Mouse (Mus musculus): ENCODE data around the gene Optn.

Optn gene

GRCm38 (mm10) chr2:5061133-5061708 lies 2.6 kb downstream of the Optn start:
- DNase-seq (ENCODE audit: low spot score), result no peak

- DNase-seq (ENCODE audit: low spot score), result no peak
These were observed 3.9 kb downstream of the Optn start for GRCm38 (mm10) chr2:5059997-5060396.

DNA sequence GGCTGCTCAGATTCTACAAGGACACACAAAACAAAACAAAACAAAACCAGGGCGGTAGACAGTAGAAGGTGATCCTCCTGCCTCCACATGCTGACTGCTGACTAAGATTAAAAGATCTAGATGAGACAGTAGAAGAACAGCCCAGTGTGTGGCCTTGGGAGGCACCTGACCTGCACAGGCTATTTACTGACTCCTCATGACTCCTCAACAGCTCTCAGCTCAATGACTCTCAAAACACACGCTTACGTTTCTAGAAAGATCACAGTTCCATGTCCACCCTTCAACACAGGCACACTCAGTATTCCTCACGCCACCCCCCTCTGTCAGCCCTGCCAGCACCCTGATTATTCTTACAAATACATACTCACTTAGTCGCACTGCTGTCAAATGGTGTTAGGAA lies 5.4 kb downstream of the Optn start:
- no peak for DNase-seq (ENCODE audit: low spot score)

GRCm38 (mm10) chr2:5050562-5050961 lies 13.3 kb downstream of the Optn start:
- no peak for DNase-seq (ENCODE audit: low spot score)

- DNase-seq (ENCODE audit: low spot score), result no peak
These were observed 16.8 kb downstream of the Optn start for GRCm38 (mm10) chr2:5047016-5047415.

GRCm38 (mm10) chr2:5045269-5045965 lies 18.4 kb downstream of the Optn start:
- DNase-seq (ENCODE audit: low spot score), result no peak

DNA sequence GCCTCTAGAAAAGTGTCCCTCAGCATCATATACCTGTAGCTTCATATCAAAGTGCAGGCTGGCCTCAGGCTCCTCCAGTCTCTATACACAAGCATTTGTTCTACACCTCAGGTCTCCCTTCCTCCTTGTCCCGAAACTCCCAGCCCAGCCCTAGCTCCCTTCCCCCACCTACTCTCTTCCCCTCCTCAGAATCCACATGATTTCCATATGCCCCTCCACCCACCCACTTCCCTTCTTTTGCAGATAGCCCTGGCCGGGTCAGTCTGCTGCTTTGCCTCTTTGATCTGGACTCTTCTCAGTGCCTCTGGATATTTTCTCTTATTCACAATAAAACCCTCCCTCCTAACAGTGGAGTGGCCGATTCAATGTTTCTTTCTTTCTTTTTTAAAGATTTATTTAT lies 19.5 kb downstream of the Optn start:
- DNase-seq (ENCODE audit: low spot score), result no peak

DNA sequence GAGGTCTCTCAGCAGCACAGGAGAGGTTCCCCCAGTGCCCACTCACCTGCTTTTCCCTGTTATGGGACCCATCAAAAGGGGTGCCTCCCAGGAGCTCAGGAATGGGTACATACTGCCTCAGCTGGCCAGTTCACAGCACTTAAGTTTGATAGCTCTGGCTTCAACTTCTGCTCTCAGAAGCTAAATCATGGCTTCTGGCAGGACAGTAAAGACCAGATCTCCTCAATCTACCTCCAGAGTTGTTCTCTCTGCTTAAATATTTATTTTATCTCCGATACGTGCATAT lies 20.4 kb downstream of the Optn start:
- DNase-seq (ENCODE audit: low spot score), result no peak

GRCm38 (mm10) chr2:5042616-5043475 lies 21.0 kb downstream of the Optn start:
- DNase-seq (ENCODE audit: low spot score), result no peak

GRCm38 (mm10) chr2:5041854-5042253 lies 22.0 kb downstream of the Optn start:
- no peak for DNase-seq (ENCODE audit: low spot score)

DNA sequence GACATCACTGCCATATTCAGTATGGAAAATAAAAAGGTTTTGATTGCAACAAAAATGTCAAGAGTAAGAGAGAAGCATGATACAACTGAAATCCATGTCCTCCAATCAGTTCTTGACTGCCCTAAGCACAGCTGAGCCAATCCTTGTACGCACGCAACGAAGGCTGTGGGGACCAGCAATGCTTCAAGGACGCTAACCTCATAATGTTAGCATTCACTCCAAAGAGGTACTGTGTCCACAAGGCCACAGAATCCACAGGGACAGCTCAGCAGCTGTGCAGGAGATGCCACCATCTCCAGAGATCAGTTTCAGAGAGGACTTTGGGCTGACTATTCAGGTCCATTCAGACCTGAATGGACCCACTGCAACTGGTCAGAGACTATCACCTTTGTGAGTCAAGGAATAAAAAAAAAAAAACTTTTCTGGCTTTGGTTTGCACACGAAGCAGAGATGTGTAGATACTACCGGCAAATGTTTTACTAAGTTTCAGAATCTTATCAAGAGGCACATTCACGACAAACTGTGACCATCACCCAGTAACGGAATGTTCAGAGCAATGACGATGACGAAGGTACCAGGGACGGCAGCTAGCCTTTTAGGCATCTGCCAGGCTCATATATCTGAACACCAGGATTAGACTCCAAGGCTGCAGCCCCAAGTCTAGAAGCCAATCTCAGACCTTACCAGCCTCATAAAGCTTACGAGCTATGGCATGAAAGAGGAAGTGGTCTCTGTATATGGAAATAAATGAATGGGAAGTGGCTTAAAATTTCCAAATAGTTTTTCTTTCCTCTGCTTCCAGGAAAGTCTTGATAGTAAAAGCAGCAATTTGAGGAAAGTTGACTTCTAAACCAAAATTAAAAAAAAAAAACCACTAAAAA lies 23.3 kb downstream of the Optn start:
- DNase-seq (ENCODE audit: low spot score), result no peak

DNA sequence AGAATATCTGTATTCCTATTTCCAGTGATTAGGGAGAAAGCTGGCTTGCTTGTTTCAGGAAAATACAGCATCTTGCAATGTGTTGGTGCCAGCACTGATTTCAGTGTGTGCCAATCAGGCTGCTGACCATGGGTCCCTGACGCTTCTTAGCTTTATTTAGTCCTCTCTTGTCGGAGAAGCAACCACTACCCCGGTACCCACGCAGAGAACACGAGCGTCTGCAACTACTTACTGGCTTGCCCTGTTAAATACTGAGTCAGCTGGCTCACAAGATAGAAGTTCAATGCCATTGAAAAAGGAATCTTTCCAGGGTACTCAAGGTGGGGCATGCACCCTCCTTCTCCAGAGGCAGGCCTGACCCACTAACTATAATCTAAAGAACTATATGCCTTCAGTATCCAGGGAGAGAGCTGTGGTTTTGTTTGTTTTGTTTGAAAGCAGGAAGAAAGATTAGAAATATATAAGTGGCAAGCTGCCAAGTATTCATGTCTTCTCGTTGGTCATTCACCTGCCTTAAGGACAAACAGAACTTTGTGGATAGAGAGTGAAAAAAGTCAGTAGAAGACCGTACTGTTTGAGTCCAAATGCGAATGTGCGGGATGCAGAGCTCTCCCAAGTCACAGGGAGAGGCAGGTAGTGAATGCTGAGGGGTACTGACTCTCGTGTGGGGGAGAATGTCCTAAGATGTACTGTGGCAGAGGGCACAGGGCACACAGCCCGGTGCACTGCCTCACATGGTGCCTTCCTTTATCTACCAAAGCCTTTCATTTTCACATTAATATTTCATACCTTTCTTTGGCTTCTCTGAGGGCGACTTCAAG lies 24.3 kb downstream of the Optn start:
- DNase-seq (ENCODE audit: low spot score), result no peak

GRCm38 (mm10) chr2:5038320-5038719 lies 25.5 kb downstream of the Optn start:
- no peak for DNase-seq (ENCODE audit: low spot score)

DNA sequence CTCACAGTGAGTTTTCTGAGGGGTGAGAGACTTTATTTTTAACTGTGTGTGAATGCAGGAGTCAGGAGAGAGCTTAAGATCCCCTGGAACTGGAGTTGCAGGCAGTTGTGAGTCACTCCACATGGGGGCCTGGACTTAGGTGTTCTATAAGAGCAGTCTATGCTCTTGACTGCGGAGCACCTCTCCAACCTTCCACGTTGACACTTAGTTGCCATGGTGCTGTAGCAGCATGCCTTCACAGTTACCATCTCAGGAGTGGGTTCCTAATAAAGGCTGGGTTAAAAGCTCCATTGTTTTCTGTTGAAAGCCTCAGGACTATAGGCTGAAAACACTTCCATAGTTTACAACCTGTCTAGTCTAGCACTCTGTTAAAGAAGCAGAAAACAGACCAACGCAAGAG lies 26.5 kb downstream of the Optn start:
- no peak for DNase-seq (ENCODE audit: low spot score)

DNA sequence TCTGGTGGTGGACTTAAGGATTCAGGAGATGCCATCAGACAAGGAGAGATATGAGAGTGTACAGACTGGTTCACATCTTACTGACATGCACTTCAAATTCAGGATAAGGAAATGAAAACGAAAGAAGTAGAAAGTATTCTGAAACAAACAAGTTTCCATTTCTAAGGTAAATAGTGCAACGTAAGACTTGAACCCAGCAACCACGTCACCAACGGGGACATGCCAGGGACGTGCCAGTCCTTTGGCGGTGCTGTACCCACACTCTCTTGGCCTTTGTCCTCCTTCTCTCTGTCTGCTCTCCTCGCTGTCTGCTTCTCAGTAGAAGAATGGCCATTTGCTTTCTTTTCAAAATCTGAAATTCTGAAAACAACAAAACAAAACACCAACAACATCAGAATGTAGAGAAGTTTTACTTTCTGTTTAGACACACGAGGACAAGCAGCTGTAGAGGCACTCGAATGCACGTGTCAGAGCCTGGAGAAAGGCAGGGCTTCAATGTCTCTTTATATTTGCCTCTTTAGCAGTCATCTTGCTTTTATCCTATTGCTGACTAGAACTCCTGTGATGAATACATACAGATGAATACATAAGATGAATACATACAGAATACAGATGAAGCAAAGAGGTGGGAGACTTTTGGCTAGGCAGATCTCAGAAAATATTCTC lies 27.3 kb downstream of the Optn start:
- no peak for DNase-seq (ENCODE audit: low spot score)

- DNase-seq (ENCODE audit: low spot score), result no peak
These were observed 28.6 kb downstream of the Optn start for GRCm38 (mm10) chr2:5035241-5035640.

DNA sequence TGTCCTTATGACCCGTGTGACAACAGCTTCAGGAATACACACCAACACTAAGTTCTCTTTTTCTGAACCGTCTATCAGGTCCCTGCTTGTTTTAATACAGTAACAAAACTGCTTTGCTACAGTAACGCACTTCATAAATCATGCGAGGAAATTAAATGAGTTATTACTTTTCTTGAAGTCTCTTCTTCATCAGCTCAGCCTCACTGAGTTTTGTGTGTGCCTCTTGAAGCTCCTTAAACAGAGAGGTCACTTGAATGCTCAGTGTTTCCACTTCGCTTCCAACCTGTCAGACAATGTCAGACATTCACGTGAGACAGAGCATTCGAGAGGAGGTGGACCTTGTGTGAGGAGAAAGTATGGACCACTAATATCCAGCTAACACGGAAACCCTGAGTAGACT lies 29.1 kb downstream of the Optn start:
- no peak for DNase-seq (ENCODE audit: low spot score)

DNA sequence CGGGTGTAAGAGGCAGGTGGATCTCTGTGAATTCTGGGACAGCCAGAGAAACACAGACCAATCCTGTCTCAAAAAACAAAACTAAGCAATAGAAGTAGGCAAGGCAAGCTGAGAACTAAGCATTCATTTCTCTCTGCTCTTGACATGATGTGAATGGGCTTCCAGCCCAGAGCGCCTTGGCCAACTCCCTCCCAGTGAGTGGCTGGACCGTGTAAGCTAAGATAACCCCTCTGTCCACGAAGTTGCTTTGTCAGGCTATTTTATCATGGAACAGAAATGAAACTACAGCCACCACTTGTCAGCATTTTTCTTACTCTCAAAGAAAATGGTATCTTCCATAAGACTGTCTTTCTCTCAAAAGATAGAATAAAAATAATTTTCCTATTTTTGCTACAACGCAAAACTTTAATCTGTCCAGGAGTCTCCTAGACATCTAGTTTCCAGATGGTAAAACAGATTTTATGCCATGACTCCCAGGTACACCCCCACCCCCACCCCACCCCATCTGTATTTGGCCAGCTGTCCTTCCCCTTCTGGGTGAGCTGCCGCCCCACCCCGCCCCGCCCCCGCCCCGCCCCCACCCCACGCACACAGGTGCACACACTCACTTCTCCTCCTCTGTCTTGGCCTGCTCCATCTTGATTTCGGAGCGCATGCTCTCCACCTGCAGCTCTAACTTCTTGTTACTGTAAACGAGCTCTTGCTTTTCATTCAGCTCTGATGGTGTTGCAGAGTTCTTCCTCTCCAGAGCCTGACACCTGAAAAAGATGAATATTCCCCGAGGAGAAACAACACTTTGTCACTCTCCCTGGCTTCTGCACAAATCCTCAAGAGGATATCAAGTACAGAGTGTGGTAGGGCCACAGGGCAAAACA lies 30.1 kb downstream of the Optn start:
- no peak for DNase-seq (ENCODE audit: low spot score)

GRCm38 (mm10) chr2:5032665-5033064 lies 31.2 kb downstream of the Optn start:
- DNase-seq (ENCODE audit: low spot score), result no peak

GRCm38 (mm10) chr2:5031215-5031614 lies 32.6 kb downstream of the Optn start:
- DNase-seq (ENCODE audit: low spot score), result no peak

Measured in urinary bladder, postnatal 25 days (tissue).